Mouse (Mus musculus) spleen, adult 12 weeks (tissue): ENCODE data around the gene Kpna2.
A peak's percentile ranks its signal among the peaks of the same experiment; 100 is the strongest.
"Not testable (repeated sequence)": the region's sequence is repeated elsewhere in the genome, so short reads cannot be mapped to it uniquely, and the experiment has no call there.

ENCODE experiments used
- DNase-seq: peaks from one replicate; pipeline ENCODE4 v3.0.0; 2022; ENCODE audit warnings: low spot score

Kpna2 gene

DNA sequence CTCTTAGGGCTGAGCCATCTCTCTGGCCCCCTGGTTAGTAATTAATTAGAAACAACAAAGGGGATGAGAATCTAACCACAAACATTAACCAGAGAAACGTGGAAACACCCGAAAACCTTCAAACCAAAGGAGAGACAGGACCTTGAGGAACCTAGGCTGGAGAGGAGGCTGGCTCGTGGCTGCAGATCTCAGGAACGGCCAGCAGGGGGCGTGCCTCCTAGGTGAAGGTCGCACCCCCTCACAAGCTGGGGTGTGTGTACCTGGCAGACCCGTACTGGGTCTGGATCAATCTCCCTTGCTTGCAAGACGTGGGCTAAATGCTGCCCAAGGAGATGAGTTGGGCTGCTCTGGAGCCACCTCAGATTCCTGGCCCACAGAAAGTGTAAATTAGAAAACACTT lies 19.3 kb upstream of the Kpna2 start:
- DNase-seq: no peak

DNA sequence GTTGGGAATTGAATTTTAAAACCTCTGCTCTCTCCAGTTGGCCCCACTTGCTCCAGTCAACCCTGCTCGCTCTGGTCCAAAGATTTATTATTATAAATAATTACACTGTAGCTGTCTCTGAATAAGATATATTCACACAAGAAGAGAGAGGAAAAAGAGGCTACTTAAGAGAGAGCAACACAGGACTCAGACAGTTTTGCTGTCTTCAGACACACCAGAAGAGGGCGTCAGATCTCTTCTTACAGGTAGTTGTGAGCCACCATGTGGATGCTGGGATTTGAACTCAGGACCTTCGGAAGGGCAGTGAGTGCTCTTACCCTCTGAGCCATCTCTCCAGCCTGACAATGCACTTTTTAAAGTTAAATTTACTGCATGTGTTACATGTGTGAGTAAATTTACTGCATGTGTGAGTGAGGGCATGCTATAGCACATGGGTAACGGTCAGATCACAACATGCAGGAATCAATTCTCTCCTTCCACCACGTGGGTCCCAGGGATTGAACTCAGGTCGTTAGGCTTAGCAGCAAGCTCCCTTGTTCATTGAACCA lies 18.1 kb upstream of the Kpna2 start:
- no peak for DNase-seq

DNA sequence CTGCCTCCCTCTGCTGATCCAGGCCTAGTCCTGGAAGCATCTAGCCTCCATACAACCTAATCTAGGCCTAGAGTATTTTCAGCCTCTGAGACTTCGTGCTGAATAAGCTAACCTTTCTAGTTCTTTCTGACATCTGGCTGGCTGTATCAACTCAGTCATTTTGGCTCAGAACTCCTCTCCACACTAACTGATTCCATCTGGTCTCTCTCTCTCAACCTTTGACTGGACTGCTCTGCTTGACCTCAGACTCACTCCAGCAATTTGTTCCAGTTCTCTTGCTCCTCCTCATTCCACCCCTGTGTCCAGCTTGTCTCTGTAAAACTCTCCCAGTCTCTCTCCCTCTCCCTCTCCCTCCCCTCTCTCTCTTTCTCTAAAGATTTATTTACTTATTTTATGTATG lies 17.6 kb upstream of the Kpna2 start:
- DNase-seq: no peak

DNA sequence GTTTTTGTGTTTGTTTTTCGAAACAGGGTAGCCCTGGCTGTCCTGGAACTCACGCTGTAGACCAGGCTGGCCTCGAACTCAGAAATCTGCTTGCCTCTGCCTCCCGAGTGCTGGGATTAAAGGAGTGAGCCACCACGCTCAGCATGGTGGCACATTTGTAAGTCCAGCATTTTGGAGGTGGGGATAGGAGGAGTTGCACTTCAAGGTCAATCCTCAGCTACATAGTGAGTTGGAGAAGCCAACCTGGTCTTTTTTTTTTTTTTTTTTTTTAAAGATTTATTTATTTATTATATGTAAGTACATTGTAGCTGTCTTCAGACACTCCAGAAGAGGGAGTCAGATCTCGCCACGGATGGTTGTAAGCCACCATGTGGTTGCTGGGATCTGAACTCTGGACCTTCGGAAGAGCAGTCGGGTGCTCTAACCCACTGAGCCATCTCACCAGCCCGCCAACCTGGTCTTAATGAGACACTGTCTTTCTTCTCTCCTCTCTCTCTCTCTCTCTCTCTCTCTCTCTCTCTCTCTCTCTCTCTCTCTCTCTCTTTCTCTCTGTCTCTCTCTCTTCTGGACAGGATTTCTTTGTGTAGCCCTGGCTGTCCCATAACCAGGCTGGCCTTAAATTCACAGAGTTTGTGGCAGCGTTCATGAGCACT lies 16.3 kb upstream of the Kpna2 start:
- not testable (repeated sequence) for DNase-seq

DNA sequence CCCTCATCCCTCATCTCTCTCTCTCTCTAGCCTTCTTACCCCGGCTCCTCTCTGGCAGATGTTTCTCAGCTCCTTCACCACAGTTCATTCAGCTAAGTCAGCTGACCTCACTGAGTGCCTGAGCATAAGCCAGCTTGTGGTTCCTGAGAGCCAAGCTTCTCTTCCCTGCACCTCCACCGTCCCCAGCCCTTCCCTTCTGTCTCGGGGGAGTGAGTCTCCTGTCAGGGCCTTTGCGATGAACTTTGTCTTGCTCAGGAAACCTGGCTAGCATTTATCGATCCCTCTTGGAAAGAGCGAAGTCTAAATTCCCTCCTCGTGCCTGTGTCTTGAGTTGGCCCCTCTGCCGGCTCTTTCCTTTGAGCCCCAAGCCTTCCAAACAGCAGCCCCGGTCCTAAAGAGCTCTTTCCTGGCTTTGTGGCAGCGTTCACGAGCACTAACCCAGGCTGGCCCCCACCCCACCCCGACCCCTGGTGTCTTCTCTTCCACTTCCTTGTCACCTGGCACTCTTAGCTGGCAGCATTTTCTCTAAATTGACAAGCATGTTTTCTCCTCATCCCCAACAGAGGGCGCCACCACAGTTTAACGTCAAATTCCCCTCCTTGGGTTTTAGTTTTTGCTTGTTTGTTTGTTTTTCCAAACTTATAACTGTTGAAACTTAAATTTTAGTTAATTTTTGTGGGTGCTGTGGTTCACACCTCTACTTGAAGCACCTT lies 15.4 kb upstream of the Kpna2 start:
- no peak for DNase-seq

DNA sequence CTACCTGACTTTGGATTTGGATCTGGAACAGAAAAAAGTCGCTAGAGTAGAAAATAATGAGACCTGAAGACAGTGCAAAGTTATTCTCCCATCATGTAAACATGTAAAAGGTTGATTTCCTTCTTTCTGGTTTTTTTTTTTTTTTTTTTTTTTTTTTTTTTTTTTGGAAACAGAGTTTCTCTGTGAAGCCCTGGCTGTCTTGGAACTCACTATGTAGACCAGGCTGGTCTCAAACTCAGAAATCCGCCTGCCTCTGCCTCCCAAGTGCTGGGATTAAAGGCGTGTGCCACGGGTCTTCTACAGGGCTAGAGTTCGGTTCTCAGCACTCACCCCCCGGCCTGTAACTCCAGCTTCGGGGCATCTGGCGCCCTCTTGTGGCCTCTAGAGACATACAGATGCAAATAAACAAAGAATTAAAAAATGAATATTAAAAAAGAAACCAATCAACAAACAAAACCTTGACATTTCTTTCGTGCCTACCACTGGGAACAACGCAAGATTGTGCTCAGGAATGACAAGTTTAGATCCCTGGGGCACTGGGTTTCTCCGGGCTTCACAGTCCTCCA lies 14.8 kb upstream of the Kpna2 start:
- no peak for DNase-seq

DNA sequence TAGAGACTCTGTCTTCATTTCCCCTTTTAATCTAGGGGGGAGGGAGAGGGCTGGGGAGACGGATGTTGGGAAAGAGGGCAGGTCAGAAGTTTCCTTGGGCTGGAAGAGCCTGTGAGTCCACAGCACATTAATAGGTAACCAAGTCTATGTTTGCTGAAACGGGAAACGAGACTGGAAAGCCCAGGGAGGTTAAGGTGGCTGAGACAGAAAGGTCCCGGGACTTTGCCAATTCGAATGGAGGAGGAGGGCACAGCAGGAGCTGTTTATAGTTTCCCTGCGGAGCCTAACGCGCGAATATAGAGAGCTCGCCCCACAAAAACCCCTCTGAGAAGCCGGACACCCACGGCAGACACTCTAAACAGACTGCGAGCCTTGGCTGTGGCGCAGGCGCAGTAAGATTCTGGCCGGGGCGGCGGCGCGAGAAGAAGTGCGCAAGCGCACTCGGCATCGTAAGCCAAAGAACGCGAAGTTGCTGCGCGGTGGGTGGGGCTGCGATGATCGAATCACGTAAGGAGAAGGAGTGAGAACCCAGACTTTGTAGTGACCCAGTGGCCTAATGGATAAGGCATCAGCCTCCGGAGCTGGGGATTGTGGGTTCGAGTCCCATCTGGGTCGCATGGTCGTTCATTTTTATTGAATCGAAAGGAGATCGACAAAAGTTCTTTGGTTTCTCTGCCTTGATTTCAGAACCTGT lies 13.1 kb upstream of the Kpna2 start:
- peak; percentile 98 for DNase-seq

DNA sequence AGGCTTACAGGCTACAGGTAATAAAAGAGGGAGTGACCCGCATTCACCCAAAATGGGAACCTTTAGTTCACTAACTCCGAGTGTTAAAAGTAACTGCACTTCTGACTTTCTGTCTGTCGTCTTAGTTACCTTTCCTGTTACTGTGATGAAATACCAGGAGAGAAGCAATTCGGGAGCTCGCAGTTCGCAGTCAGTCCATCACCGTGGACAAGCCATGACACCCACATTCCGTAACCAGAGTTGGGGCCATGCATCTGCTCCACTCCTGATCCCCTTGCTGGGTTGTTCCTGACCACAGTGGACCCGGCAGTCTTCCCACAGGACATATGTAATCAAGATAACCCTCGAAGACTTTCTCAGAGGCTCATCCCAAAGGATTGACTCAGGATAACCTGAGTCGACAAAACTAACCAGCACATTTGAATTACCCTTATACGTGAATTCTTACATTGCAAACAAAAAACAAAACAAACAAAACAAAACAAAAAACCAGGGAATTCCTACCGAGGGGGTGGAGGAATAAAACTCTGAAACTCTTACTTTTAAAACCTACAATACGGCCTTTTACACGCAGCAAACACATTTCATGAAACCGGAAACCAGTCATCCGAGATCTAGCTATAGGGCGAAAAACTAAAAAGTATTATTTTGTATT lies 12.5 kb upstream of the Kpna2 start:
- DNase-seq: no peak

DNA sequence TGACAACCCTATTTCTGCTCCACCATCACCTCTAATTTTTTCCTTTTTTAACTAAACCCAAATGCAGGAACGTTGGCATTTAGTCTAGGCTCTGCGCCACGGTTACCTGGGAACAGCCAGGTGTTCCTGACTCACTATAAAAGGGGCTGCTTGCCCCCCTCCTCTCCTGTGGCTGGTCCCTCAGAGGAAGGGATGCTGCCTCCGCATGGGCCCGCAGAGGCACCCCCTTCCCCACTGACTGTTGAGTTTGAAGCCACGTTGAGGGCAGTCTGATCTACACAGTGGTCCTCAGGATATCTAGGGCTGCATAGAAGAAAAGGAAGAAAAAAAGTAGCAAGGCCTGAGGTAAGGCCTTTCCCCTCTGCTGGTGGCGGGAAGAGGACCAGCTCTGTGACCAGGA lies 11.8 kb upstream of the Kpna2 start:
- no peak for DNase-seq

DNA sequence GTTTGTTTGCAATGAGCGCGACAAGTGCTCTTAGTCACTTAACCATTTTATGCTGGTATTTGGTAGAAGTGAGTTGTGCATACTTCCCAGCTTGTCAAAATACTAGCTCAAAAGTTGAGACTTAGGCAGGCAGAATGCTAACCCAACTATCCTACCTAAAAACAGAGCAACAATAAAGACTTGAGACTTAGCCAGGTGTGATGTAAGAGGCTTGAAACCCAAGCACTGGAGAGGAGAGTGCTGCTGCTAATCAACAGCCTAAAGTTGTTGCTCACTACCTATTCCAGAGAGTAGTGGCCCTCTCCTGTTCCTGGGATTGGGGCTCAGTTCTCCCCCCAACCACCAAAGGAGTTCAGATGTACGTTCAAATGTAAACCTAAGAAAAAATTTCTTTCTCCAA lies 11.1 kb upstream of the Kpna2 start:
- DNase-seq: no peak

DNA sequence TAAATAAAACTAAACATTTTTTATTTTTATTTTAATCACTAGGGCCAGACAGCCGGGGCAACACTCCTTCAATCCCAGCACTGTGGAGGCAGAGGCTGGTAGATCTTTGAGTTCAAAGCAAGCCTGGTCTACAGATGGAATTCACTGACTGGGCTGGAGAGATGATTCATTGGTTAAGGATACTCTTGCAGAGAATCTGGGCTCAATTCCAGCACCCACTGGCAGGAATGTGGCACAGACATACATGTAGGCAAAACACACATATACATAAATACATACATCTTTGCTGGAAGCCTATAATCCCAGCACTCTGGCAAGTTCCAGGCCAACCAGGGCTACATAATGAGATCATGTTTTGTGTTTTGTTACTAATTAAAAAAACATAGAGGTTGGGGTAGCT lies 6.2 kb upstream of the Kpna2 start:
- no peak for DNase-seq

DNA sequence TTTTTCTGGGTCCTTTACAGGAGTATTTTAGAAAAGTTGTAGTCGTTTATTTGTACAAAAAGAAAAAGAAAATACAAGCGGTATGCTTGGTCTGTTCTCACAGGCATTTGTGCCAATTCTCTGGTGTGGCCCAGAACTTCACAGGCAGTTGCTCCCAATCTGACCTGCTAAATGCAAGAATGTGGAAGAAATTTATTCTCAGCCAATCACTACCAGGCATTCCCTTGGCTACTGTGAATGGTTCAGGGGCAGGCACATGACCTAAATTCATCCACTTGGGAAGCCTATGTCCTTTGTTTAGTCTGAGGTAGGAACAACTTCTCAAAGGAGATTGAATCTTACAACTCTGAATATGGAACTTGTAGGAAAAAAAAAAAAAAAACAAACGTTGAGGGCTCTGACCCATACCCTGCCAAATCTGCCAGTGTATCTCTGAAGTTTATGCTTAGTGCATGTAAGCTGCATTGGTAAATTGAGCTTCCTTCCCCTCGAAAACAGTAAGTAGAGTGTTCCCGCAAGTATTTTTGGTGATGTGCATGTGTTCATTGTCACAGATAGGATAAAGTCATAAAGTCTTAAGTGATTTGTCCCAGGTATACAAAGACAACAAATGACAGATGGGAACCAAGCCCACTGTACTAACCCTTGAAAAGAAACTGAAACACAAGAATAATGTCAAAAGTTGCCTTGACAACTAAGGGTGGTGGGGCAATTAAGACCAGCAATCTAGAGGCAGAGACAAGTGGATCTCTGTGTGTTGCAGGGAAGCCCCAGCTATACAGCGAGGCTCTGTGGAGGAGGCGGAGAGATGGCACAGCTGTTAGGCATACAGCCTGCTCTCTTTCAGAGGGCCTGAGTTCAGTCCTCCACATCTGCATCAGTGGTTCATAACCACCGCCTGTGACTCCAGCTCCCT lies 2.7 kb upstream of the Kpna2 start:
- no peak for DNase-seq

DNA sequence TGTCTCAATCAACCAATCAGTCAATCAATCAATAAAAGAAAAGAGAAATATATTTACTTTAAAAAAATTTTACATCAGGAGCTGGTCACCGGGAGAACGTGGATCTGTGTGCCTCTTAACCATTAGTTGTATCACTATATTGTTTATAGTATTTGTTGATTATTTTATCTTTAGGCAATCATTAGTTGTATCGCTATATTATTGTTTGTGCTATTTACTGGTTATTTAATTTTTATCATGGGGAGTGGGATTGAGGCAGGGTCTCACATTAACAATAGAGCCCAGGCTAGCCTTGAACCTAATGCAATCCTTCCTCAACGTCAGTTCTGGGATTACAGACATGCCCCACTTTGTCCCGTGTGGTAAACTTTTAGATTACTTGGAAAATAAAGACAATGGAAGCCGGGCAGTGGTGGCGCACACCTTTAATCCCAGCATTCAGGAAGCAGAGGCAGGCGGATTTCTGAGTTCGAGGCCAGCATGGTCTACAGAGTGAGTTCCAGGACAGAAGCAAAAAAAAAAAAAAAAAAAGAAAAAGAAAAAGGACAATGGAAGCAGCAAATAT lies 690 bp upstream of the Kpna2 start:
- DNase-seq: no peak

DNA sequence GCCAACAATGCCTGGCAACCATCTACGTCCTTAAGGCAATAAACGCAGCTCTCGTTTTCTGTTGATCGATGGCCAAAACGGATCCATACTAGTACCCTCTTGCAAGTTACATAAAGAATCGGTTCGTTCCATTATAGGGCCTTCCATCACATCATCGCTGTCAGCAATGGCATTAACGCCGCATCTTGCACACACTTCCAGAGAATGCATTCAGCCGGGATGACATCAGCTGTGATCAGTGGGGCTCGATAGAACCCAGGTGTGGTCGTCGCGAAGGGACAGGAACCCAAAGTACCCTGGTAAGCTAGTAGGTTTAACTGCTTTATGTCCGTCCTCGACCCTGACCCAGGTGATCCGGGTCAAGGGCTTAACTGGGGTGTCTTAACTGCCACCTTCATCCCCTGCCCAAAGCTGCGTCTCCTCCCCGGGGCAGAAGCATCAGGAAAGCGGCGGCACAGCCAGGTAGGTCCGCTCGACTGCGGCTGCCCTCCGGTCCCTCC lies 640 bp downstream of the Kpna2 start:
- peak; percentile 14 for DNase-seq

DNA sequence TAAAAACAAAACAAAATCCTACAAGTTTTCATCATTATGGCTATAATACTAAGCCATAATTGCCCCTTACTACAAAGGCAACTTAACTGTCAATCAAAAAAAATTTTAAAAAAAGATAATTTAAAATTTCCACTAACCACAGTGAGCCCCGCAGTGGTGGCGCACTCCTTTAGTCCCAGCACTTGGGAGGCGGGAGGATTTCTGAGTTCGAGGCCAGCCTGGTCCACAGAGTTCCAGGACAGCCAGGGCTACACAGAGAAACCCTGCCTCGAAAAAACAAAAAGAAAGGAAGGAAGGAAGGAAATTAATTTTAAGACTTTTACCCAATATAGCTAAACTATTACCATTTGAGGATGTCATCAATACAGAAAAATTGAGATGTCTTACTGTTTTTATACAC lies 1.4 kb downstream of the Kpna2 start:
- DNase-seq: no peak

DNA sequence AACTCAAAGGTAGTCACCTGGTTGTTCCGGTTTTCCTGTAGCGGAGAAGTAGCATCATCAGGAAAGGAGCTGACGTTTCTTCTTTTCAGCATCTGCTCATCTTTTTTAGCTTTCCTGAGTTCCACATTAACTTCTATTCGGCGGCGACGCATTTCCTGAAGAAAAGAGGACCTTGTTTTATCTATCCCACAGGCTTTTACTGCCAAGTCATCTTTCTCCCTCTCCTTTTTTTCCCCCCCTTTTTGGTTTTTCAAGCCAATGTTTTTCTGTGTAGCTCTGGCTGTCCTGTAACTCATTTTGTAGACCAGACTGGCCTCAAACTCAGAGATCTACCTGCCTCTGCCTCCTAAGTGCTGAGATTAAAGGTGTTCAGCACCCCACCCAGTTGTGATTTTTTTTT lies 2.8 kb downstream of the Kpna2 start:
- not testable (repeated sequence) for DNase-seq

DNA sequence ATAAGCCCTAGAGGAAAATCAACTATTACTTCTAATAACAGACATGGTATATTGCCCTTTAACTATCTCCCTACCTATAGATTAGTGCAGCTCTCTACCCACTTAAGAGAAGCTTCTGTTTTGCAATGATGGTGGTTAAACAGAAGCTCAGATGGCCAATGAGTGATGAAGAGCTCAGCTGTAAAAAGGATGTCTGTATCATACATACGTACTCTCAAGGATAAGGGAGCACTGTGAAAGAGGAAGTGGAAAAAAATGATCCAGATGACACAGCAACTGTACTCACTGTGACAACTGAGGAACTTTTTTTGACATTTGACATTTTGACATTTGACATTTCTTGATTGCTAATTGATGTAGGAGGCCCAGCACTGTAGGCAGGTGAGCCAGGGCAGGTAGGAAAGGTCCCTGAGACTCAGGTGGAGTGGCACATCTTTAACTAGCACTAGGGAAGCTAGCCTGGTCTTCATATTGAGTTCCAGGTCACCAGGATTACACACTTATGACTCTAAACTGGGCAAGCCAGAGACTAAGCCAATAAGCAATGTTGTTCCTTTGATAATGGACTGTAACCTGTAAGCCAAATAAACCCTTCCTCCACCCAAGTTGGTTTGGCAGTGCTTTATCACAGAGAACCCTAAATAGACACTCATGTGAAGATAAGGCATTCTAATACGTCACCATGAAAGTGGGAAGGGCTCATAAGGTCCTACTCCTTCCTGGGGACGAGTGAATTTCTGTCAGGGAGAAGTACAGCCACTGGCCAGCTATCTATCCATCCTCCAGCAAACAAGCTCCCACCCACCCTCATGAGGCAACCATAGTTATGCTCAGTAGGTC lies 4.9 kb downstream of the Kpna2 start:
- no peak for DNase-seq

DNA sequence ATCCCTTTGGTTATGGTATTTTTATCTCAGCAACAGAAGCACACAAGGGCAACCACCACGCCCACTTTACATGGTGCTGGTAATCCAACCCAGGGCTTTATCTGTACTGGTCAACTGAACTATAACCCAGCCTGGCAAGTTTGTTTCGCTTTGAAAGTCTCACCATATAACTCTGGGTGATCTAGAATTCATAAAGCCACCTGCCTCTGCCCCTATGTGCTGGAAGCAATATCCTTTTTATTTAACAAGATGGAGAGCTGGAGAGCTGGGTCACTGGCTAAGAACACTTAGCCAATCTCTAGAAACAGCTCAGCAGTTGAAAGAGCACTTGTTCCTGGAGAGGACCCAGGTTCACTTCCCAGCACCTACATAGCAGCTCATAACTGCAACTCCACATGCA lies 12.0 kb downstream of the Kpna2 start:
- DNase-seq: no peak

DNA sequence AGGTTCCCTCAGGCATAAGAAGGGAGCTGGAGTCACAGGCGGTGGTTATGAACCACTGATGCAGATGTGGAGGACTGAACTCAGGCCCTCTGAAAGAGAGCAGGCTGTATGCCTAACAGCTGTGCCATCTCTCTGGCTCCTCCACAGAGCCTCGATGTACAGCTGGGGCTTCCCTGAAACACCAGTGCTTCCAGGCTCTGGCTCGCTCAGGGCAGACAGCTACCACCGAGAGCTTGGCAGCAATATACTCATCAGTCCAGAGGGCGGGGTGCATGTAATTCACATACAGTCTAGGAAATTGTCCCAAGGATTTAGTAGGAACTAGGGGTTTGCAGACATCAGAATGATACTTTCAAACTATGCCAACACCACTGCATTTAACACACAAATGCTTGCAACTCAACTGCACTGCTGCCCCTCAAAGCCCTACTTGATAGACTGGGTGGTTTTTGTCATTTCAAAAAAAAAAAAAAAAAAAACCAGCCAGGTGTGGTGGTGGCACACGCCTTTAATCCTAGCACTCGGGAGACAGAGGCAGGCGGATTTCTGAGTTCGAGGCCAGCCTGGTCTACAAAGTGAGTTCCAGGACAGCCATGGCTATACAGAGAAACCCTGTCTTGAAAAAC lies 13.2 kb downstream of the Kpna2 start:
- DNase-seq: not testable (repeated sequence)
